Mouse (Mus musculus) spleen, embryonic (tissue): ENCODE data around the gene Clcn7.

ENCODE experiments used
- CTCF ChIA-PET: fragments of 350-600 bp; sonication (Branson Sonifier 250); formaldehyde crosslinking; loops from one replicate; lab custom pipeline; 2022; lab: Charles Lee

Clcn7 gene

DNA sequence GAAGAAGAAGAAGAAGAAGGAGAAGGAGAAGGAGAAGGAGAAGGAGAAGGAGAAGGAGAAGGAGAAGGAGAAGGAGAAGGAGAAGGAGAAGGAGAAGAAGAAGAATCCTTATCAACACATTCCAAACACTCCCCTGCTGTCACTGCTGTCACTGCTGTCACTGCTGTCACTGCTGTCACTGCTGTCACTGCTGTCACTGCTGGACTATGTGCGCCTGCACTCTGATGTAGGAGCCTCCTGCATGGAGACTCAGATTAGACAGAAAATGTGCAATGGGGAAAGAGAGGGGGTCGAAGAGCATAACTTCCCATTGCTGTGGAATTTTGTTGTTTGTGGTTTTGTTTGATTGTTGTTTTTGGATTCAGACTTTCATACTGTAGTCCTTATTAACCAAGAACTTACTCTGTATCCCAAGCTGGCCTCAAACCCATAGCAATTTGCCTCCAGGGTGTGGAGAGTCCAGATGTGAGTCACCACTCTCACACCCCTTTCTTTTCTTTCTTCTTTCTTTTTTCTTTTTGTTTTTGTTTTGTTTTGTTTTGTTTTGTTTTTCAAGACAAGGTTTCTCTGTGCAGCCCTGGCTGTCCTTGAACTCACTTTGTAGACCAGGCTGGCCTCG lies 7.6 kb upstream of the Clcn7 start:
- CTCF ChIA-PET = interaction anchor here (0.6 kb wide), 1 partner anchor 115 kb away, joined by 3 read pairs; the partner anchor contains the start of genes Gnptg and Tsr3

DNA sequence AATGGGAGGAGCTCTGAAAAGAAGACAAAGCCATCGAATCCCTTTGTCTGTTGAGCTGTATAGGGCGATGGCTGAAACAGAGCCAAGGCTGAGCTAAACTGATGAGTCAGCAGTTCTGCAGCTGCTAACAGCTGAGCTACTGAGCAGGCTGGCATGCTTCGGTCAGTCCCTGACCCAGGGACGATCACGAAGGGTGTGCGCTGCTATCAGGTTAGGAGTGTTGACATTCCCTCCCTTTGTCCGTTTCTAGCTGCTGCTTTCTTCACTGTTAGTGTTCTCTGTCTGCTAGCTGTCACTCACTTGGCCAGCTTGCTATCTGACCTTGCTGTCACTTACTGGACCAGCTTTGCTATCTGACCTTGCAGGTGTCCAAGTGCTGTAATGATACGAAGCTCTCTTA lies 6.1 kb upstream of the Clcn7 start:
- CTCF ChIA-PET = no interaction called here

DNA sequence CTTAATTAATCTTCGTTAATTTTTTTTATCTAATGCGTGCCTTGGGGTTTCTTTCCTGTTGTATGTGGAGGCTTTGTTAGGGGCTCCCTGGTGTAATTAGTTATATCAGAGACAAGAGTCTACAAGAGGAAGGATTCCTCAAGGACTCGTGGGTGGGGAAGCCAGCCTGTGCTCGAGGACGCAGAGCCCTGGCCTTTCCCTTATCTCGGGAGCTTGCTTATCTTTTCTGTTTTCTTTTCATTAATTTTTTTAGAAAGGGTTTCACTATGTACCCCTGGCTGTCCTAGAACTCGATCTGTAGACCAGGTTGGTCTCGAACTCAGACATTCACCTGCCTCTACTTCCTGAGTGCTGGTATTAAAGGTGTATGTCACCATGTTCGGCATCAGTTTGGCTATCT lies 5.5 kb upstream of the Clcn7 start:
- CTCF ChIA-PET = no interaction called here

DNA sequence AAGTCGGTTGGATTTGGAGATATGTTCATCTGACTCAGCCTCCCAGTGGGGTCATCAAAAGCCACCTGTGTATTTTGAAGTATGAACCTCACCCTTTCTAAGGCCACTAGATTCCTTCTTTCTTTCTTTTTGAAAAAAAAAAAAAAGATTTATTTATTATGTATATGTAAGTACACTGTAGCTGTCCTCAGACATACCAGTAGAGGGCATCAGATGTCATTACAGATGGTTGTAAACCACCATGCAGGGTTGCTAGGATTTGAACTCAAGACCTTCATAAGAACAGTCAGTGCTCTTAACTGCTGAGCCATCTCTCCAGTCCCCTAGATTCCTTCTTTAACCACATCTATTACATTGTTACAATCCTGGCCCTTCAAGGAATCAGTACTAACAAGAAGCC lies 3.1 kb upstream of the Clcn7 start:
- CTCF ChIA-PET = interaction anchor here (0.6 kb wide), 1 partner anchor 152 kb away, joined by 5 read pairs; no protein-coding TSS in a partner anchor

DNA sequence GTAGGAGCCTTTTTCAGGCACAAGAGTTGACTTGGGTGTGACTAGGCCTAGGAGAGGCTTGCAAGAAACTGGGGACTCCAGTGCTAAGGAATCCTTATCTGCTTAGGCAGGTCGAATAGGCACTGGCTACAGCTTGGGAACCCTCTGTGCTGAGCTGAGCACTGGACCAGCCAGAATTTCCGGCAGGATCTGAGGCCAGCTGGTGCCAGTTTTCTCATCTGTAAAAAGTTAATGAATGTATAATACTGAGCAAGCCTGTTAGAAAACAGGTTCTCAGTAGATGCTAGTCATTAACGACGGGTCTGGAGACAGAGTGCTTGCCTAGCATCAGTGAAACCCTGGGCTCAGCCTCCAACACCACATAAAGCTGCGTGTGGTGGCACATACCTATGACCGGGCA lies 2.4 kb downstream of the Clcn7 start:
- CTCF ChIA-PET = no interaction called here

DNA sequence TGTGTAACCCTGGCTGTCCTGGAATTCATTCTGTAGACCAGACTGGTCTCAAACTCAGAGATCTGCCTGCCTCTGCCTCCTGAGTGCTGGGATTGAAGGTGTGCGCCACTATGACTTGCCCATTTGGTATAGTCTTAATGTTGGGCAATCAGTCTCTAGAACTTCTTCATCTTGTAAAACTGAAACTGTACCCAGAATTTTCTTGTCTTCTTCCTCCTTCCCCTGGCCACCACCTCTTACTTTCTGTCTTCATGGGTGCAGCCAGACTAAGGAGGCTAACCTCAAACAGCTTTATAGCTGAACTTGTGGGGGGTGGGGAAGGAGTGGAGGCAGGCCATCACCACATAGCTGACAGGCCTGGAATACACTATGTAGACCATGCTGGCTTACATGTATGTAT lies 5.6 kb downstream of the Clcn7 start:
- CTCF ChIA-PET = no interaction called here

DNA sequence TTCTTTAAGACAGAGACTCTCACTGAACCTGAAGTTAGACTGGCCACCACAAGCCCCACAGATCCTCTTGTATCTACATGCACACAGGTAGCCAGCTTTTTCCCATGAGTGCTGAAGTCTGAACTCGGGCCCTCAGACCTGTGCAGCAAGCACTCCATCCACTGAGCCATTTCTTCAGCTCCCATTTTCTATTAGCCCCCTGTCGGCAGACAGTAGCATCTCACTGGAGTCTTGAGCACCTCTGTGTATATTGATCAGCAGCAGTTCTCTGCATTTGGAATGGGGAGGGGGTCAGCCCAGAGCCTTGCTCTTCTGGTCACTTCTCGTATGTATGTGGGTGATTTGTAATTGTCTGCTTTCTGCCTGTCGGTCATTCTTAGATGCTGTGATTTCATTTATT lies 6.8 kb downstream of the Clcn7 start:
- CTCF ChIA-PET = no interaction called here

DNA sequence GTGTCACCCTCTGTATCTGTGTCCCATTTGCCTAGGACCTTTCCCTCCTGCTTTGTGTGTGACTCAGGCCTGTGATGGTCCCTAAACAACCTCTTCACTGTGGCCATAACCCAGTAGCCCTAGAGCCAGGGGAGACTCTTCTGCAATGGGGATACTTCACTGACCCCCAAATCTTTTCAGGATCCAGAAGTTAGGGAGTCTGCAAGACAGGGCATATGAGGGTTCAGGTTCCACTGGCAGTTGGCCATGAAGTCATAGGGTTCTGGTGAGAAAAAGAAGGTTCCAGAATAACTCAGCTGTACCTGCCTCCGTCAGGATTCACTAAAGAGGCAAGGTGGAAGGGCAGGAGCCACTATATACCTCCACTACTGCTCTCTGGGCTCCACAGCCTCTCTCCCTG lies 29.0 kb downstream of the Clcn7 start, which contains the start of gene Ccdc154:
TSS of gene Ccdc154 (plus strand) at position 301 of the 400 bp plus-strand sequence.
- CTCF ChIA-PET = no interaction called here

DNA sequence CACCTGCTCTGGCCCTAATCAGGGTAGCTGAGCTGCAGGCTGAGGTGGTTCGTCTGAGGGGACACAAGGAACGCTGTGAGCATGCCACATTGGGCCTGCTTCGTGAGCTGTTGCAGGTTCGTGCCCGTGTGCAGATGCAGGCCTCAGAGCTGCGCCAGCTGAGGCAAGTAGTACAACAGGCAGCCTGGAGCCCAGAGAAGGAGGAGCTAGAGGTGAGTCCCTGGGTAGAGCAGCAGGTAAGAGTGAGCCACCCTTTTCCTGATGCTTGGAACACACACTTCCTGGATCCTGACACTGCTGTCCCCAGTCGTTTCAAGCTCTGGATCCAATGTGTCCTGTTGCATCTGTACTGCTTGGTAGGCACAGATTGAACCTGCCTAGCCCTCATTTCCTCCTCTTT lies 30.2 kb downstream of the Clcn7 start:
- CTCF ChIA-PET = no interaction called here

DNA sequence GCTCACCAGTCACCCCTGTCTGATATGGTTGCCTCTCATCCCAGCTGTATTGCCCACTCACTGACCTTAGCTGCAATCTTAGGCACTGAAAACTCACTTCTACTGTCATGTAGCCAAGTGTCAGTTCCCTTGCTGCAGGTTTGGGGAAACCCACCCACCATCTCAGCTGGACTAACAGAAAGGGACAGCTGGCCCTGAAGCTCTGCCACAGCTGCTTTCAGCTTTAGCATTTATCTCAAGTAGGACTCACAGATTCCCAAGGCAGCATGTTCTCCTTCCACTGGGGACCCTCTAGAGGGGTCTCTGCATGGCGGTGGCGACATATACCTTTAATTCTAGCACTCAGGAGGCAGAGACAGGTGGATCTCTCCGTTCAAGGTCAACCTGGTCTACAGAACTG lies 31.6 kb downstream of the Clcn7 start:
- CTCF ChIA-PET = no interaction called here

DNA sequence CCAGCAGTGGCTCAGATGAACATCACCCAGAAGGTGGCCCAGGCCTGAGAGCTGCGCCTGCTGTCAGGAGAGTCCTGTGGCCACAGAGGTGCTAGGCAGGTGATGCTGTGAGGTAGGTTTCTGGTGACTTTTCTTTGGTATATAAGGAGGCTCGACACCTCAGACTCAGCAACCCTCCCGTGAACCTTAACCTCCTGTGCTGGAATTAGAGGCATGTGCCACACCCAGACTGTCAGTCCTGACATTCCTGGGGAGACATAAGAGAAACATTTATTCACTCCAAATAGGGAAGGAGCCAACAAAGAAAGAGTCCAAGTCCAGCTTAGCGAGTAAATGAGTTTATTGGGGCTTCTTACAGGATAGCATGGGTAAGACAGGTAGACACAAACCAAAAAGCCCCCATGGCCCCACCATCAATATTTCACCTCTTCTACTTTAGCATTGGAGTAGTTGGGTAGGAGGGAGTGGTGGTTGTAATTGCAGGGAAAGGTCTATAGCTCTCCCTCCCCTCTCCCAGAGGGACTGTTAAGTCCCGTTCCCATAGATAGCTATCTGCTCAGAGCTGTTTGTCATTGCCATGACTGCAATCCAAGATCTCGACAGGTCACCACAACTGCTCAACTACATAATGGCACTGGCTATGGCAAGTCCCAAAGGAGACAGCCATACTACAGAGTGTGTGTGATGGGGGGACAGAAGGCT lies 32.9 kb downstream of the Clcn7 start:
- CTCF ChIA-PET = no interaction called here

DNA sequence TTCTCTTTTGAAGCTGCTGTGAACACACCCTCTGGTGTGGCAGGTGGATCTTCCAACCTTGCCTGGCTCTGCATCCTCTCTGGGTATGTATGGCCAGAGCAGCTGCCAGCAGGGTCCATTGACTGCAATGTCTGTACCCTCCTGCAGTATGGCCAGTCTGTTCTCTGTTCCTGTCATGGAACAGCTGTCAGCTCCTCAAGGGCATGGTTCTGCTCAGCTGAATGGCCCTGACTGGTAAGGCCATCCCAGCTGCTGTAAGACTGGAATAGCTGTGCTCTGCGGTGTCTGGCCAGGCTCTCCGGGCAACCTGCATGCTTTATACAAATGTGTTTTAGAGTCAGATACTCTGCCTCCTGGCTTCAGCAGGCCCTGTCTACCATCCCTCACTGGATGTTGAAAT lies 36.5 kb downstream of the Clcn7 start:
- CTCF ChIA-PET = no interaction called here

DNA sequence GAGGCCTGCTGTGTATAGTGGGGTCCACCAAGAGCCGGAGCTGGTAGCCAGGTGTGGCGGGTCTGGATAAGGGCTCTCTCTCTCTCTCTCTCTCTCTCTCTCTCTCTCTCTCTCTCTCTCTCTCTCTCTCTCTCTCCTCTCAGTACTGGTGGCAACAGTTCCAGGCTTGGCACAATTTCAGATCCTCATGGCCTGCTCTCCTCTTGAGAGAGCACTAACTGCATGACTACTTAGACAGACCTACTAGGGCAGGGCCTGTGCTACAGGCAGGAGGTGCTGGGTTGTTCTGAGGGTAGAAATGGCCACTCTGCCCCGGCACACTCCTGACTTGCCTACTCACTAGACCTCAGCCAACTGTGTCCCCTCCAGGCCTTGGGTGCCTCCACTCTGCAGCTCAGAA lies 39.4 kb downstream of the Clcn7 start:
- CTCF ChIA-PET = no interaction called here

DNA sequence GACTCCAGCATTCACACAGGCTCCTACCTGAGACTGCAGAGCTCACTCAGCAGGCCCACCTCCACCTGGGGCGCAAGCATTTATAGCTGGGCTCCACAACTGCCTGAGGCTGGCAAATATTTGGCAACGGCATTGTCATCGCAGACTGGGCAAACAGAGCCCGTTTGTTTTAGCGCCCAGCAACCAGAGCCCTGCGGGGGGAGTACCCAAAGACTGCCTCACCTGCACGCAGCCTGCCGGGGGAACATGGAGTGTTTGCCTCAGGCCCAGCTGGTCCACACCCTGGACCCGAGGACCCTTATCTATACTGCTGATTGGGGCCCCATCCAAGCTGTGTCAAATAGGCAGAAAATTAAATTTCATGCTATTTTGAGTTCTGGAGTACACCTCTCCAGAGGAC lies 42.2 kb downstream of the Clcn7 start, which contains the start of gene Gm38655:
TSS of gene Gm38655 (minus strand) at position 61 of the 400 bp plus-strand sequence.
- CTCF ChIA-PET = no interaction called here

DNA sequence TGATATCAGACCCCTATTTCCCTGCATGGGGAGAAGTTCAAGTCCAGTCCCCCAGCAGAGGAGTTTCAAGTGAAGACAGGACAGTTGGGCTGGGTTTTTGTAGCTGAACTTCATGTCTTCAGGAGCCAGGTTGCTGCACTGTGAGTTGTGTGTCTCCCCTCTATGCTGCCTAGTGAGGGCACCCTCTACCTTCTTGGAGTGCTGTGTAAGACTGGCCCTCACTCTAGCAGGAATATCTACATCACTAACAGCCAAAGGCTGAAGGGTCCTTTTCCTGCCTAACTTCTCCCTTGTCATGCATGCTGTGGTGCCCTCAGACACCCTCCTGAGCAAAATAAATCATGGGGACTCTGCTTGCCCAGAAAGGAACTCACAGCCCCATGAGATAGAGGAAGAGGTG lies 50.0 kb downstream of the Clcn7 start:
- CTCF ChIA-PET = no interaction called here

DNA sequence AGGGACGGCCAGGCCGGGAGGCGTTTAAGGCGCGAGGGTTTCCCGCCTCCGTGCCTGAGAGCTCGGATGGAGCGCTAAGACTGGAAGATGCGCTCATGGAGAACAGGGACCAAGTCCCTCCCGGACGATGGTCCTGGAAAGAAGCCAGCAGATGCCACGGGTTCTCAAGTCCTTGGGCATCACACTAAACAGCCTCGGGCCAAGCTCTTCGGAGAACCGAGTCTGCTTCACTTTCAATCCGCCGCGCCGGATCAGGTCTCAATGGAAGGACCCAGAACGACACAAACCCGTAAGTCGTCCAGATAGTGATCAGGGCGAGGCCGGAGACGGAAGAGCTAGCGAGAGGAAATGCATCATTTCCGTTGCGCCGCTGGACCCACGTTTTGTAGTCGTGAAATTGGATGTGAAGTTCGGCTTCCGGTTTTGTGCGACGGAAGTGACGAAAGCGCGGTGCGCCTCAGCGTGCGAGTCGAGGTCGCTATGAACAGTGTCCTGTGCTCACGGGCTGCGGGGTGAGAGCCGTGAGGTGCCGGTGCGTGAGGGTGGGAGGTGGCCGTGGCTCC lies 51.0 kb downstream of the Clcn7 start, which contains the start of gene BC003965:
TSS of gene BC003965 (plus strand) at position 426 of the 563 bp plus-strand sequence.
- CTCF ChIA-PET = no interaction called here

DNA sequence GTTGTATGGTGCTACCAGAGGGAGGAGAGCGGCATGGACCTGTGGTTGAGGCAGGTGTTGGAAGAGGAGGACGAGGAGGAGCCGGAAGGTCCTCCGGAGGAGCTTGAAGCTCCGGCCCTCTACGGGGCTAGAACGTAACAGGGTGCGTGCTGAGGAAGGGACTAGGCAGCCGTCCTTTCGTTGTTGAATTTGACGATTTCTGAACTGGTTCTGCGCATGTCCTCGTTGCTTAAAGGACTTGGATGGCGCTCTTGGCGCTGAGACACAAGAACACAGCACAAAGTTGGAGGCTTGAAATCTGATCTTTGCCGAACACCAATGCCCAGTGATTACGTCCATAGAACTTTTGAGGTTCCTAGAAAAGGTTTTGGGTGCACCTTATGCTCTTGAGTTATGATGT lies 51.8 kb downstream of the Clcn7 start:
- CTCF ChIA-PET = no interaction called here

DNA sequence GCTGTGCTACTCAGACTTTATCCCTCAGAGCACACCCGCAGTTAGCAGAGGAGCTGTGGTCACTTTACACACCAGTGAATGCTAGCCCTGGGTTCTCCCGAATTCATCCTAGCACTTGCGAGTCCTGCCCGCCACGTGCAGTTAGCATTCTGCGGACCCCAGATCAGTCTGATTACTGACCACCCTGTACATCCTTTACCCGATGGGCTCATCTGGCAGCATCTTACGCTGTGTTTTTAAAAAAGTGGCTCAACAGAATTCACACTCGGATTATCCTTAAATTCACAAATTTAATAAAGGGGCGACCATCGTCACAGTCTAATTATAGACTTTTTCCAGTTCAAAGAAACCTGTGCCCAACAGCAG lies 54.6 kb downstream of the Clcn7 start:
- CTCF ChIA-PET = no interaction called here

DNA sequence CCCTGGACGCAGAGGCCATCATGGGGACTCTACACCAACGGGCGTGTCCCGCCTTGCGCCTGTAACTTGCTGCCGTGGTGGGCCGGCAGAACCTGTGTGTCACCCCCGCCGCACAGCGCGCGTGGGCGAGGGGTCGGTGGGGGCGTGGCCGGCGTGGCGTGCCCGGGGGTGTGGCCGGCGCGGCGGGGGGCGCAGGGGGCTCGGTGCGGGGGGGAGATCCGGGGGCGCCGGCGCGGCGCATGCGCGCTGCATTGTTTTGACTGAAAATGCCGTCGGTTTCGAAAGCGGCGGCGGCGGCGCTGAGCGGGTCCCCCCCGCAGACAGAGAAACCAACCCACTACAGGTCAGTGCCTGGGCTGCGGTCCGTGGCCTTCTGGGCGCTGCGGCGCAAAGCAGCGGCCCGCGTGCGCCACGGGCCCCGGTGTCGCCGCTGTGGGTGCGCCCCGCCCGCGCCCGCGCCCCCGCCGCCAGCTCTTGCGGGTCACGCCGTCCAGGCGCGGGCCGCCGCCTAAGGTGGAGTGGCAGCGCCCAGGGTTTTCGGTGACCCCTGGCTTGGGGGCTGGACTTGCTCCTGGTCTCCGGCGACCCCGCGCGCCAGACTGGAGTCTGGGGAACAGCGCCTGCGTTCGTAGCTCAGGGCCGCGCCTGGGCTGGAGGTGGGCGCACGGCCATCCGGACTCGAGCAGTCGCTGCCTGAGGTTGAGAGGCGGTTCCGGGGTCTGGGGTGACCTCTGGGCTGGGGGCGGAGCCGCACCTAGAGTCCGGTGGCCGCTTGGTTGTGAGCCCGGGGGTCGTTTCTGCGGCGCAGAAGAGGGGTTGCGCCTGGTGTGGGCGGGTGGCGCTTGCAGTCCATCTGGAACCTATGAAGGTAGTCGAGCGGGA lies 55.2 kb downstream of the Clcn7 start, which contains the start of gene Unkl:
TSS of gene Unkl (plus strand) at position 248 of the 882 bp plus-strand sequence.
- CTCF ChIA-PET = no interaction called here

DNA sequence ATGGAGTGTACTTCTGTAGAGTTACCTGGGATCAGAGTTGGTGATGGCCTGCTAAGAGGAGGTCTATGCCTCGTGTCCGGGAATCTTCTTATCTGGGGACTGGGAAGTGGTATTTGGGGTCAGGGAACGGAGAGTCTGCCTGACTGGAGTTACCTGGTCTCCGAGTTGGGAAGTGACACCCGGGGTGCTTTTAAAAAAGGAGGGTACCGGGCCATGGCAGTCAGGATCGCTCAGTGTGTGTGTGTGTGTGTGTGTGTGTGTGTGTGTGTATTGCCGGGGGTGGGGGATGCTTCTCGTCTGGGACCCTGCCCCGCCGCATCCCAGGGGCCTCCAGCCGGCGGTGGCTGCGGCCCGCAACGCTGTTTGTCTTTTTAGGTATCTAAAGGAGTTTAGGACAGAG lies 55.9 kb downstream of the Clcn7 start:
- CTCF ChIA-PET = no interaction called here

DNA sequence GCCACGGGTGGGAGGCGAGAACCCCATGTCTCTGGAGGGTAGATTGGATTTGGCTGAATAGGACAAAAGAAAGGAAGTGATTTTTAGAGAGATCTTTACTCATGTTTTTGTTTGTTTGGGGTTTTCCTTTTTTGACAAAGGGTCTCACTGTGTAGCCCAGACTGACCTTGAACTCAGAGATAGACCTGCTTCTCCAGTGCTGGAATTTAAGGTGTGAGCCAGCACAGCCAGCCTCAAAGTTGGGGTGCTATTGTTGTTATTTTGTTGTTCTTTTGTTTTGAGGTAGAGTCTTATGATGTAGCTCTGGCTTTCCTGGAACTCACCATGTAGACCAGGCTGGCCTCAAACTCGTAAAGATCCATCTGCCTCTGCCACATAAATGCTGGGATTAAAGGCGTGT lies 69.2 kb downstream of the Clcn7 start:
- CTCF ChIA-PET = no interaction called here

DNA sequence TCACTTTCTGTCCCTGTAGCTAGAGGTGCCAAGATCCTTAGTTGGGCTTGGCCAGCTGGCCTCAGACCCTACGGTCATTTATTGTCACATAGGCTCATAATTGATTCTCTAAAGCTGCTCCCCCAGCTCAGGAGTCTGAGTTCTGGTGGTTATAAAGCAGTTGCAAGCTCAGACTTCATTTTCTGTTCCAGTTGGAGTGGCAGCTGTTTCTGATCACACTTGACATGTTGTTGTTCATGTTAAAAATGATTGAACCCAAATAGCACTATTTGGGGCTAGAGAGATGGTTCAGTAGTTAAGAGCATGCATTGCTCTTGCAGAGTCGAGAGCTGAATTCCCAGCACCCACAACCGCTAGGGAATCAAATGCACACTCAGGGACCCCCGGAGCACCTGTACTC lies 76.8 kb downstream of the Clcn7 start:
- CTCF ChIA-PET = no interaction called here
